Mouse (Mus musculus) lung, adult 2 months (tissue): ENCODE measurements around the gene Dnah11.

ENCODE experiments used
- CTCF ChIP-seq: fragments of 200-500 bp; IDR thresholded peaks from 2 replicates; pipeline ENCODE4 v1.5.1; 2011; ENCODE audit warnings: mild to moderate bottlenecking, low read length, control low read depth; ENCODE audit not compliant: insufficient read depth
- POLR2A ChIP-seq: fragments of 200-500 bp; IDR thresholded peaks from 2 replicates; pipeline ENCODE4 v1.6.1; 2011; ENCODE audit warnings: low read depth, mild to moderate bottlenecking, control low read depth, low read length, borderline replicate concordance; ENCODE audit errors: extremely low read depth

DNA sequence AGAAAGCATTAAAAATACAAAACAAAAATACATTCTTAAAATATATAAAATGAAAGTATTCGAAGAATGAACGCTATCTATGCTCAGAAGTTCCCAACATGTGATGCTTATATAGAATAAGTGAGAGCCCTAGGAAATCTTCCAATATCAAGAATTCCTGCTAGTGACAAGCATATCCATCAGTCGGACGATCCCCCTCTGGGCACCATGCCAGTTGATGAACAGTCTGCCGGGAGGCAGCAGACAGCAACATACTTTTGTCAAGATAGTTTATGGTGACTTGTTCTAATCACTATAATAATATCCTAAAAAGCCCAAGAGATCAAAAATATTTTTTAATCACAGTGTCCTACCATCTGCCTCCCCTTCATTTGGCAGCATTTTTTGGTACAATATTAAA, 114.7 kb downstream of the Dnah11 start:
- TF ChIP-seq CTCF (no peak), POLR2A (no peak)
